Mouse (Mus musculus): ENCODE results near the gene Ecd. TPM values are rescaled to one million over a fixed set of nuclear protein-coding genes. Genes with fewer than 3 reads are reported as not detected.

The Ecd gene
- total and polyA plus RNA-seq, 3 experiments = 64.9 to 72.2 TPM; not detected in 1

GRCm38 (mm10) chr14:20388441-20389129 is 40.7 kb upstream of the Ecd start, which contains the start of gene Dnajc9 (continued):
- no peak for TF ChIP-seq ZC3H11A (IDR thresholded peaks at IDR 0.05; ENCODE audit: low read depth, low read length)
- TF ChIP-seq ETS1 (IDR thresholded peaks at IDR 0.05; ENCODE audit: low read depth, low read length) = 0 out of 2 replicates have a peak, but pooled peaks have one; percentile 21
- TF ChIP-seq UBTF (IDR thresholded peaks at IDR 0.05; ENCODE audit: borderline replicate concordance, insufficient read depth, low read depth, low read length) = no peak
- no peak for TF ChIP-seq SMC3 (IDR thresholded peaks at IDR 0.05; ENCODE audit: low read depth, low read length)
- TF ChIP-seq POLR2A (IDR thresholded peaks at IDR 0.05; ENCODE audit: control insufficient read depth in 1 of 2, insufficient read depth in 1 of 2, low read depth in 1 of 2, low read length in 2 of 2, poor library complexity in 1 of 2) = peak; percentile 84 to 87
- TF ChIP-seq MXI1 (IDR thresholded peaks at IDR 0.05; ENCODE audit: low read depth, low read length) = peak; percentile 82
- TF ChIP-seq MAX (IDR thresholded peaks at IDR 0.05; ENCODE audit: low read length) = peak; percentile 10; the same call in 1 of the 2 replicates
- TF ChIP-seq TCF12 (IDR thresholded peaks at IDR 0.05; ENCODE audit: low read depth, low read length) = peak; percentile 35; the same call in 1 of the 2 replicates
- TF ChIP-seq MAFK (IDR thresholded peaks at IDR 0.05; ENCODE audit: borderline replicate concordance, low read depth, low read length) = no peak
- TF ChIP-seq ELF1 (IDR thresholded peaks at IDR 0.05; ENCODE audit: low read depth, low read length) = no peak
- no peak for TF ChIP-seq GATA1 (IDR thresholded peaks at IDR 0.05; ENCODE audit: low read depth, low read length)
- no peak for TF ChIP-seq RCOR1 (IDR thresholded peaks at IDR 0.05; ENCODE audit: low read depth, low read length)
- peak; percentile 91 for TF ChIP-seq HCFC1 (IDR thresholded peaks at IDR 0.05; ENCODE audit: low read depth, low read length)
- TF ChIP-seq ZKSCAN1 (IDR thresholded peaks at IDR 0.05; ENCODE audit: low read depth, low read length) = no peak
- no peak for TF ChIP-seq GABPA (IDR thresholded peaks at IDR 0.05; ENCODE audit: low read depth, low read length)
- TF ChIP-seq ZNF384 (IDR thresholded peaks at IDR 0.05; ENCODE audit: low read depth, low read length) = no peak
- TF ChIP-seq RAD21 (IDR thresholded peaks at IDR 0.05; ENCODE audit: low read depth, low read length) = no peak
- no peak; the same call in none of the 2 replicates for TF ChIP-seq ZMIZ1 (IDR thresholded peaks at IDR 0.05; ENCODE audit: low read depth, low read length)
- no peak; the same call in 1 of the 2 replicates for TF ChIP-seq KAT2A (conservative IDR thresholded peaks at IDR 0.05; ENCODE audit: low read depth, low read length)
- TF ChIP-seq MAZ (IDR thresholded peaks at IDR 0.05; ENCODE audit: low read depth, low read length) = no peak
- no peak for TF ChIP-seq CHD1 (IDR thresholded peaks at IDR 0.05; ENCODE audit: low read depth, low read length)
- TF ChIP-seq MYC (IDR thresholded peaks at IDR 0.05; ENCODE audit: low read depth, low read length) = no peak
- TF ChIP-seq TAL1 (IDR thresholded peaks at IDR 0.05; ENCODE audit: low read length) = no peak
